In genomic region chr7:25801031-25801430, GRCm38 (mm10) we compare ENCODE assay signal across 33 mouse cellular contexts. TPM values are rescaled to one million over a fixed set of nuclear protein-coding genes. Genes with fewer than 3 reads are reported as not detected.
"Had no signal": no experiment of that assay in that cellular context is flagged by ENCODE, and none has a peak within 500 bp of the region (broad histone marks: within the 10 kb centered on the region; RNA-seq: fewer than 3 reads in every experiment).

No protein-coding gene starts in this region.

- H3K4me3 ChIP-seq: limb, embryonic 10.5 days; limb, embryonic 12.5 days; limb, embryonic 13.5 days; limb, embryonic 15.5 days; liver, embryonic 12.5 days; liver, embryonic 13.5 days; liver, embryonic 15.5 days; lung, embryonic 15.5 days; megakaryocyte, embryonic 14.5 days; midbrain, embryonic 10.5 days; midbrain, embryonic 12.5 days; midbrain, embryonic 13.5 days; midbrain, embryonic 15.5 days; myocyte; neural tube, embryonic 12.5 days had no signal

- H3K36me3 ChIP-seq: limb, embryonic 10.5 days; limb, embryonic 12.5 days; limb, embryonic 13.5 days; limb, embryonic 15.5 days; liver, embryonic 12.5 days; liver, embryonic 13.5 days; liver, embryonic 15.5 days; lung, embryonic 15.5 days; midbrain, embryonic 10.5 days; midbrain, embryonic 12.5 days; midbrain, embryonic 13.5 days; midbrain, embryonic 15.5 days; neural tube, embryonic 12.5 days had no signal

- DNase-seq: left cerebral cortex, postnatal 4 days; liver; liver, embryonic 13.5 days; liver, postnatal 0 days; lung, adult 18-20 months; lung, adult 2 months; lung, embryonic 14.5 days; lung, postnatal 10 days; lung, postnatal 14 days; lung, postnatal 36 days; lung, postnatal 4 days; midbrain, embryonic 14.5 days had no signal

- H3K4me2 ChIP-seq: limb, embryonic 13.5 days; limb, embryonic 15.5 days; liver, embryonic 11.5 days; liver, embryonic 12.5 days; liver, embryonic 13.5 days; liver, embryonic 15.5 days; lung, embryonic 14.5 days; lung, embryonic 15.5 days; midbrain, embryonic 12.5 days; midbrain, embryonic 13.5 days; midbrain, embryonic 15.5 days; neural tube, embryonic 12.5 days had no signal

- H3K9me3 ChIP-seq: limb, embryonic 10.5 days; limb, embryonic 13.5 days; limb, embryonic 15.5 days; liver, embryonic 15.5 days; lung, embryonic 15.5 days; midbrain, embryonic 15.5 days; neural tube, embryonic 12.5 days had no signal

- H3K9ac ChIP-seq: limb, embryonic 12.5 days; limb, embryonic 13.5 days; limb, embryonic 15.5 days; liver, embryonic 12.5 days; liver, embryonic 13.5 days; liver, embryonic 14.5 days; liver, embryonic 15.5 days; liver, postnatal 0 days; lung, embryonic 14.5 days; lung, embryonic 15.5 days; midbrain, embryonic 12.5 days; midbrain, embryonic 13.5 days; midbrain, embryonic 15.5 days; neural tube, embryonic 12.5 days had no signal

- H3K27ac ChIP-seq: limb, embryonic 12.5 days; limb, embryonic 13.5 days; liver, embryonic 12.5 days; liver, embryonic 13.5 days; liver, embryonic 14.5 days; liver, embryonic 15.5 days; lung, embryonic 15.5 days; macrophage; midbrain, embryonic 10.5 days; midbrain, embryonic 12.5 days; midbrain, embryonic 13.5 days; midbrain, embryonic 15.5 days; neural tube, embryonic 12.5 days had no signal

- H3K27me3 ChIP-seq: limb, embryonic 12.5 days; limb, embryonic 13.5 days; limb, embryonic 15.5 days; liver, embryonic 12.5 days; liver, embryonic 13.5 days; liver, embryonic 15.5 days; lung, embryonic 15.5 days; midbrain, embryonic 12.5 days; midbrain, embryonic 13.5 days; midbrain, embryonic 15.5 days; neural tube, embryonic 12.5 days had no signal

- ATAC-seq: liver, embryonic 12.5 days; liver, postnatal 0 days; lung, postnatal 0 days; midbrain, embryonic 13.5 days; midbrain, embryonic 15.5 days had no signal

RNA-seq across cellular contexts. Expression of gene Cyp2s1, which starts 15.7 kb away (rescaled TPM):
- total RNA-seq: megakaryocyte, adult 5-6 weeks; megakaryocyte-erythroid progenitor cell, adult 5-6 weeks; monocyte, adult 5-6 weeks had no signal
